Mouse (Mus musculus) erythroblast, embryonic 14.5 days (primary cell): ENCODE results near the gene Zfp618.

ENCODE experiments used
- GATA1 ChIP-seq: IDR thresholded peaks from 2 replicates; pipeline ENCODE4 v1.6.1; 2012; ENCODE audit warnings: low read length, inconsistent platforms, mixed read lengths
- TAL1 ChIP-seq: IDR thresholded peaks from 3 replicates; pipeline ENCODE4 v1.6.1; 2012; ENCODE audit warnings: low read length, inconsistent platforms, mixed read lengths

DNA sequence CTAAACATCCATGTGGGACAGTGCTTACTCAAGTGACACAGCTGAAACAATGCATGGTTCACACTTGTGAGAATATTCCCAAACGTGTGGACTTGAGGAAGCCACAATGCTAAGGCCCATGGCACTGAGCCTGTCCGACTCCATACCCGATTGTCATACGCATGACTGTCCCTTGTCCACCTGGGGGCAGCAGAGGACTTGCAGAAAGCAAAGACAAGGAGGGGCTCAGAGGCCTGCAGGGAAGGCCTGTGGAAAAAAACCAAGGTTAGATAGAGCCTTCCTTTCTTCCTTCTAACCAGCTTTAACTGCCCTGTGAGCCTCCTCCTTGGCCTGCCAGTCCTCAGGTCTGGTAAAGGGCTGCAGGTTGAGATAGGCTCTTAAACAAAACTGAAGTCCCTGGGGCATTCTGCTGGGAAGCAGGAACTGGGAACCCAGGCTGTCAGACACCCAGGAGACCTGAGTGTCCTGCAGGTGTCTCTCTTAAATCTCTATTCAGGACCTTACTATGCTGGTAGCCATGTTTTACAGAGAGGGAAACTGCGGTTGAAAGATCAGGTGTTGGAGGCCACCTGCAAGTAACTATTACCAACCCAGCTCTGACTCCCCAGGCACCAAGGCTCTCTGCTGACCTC, 193.7 kb downstream of the Zfp618 start:
- TF ChIP-seq GATA1 = no peak
- TF ChIP-seq TAL1 = no peak
